Mouse (Mus musculus): ENCODE measurements at regions not wholly inside any gene's neighbourhood (a gene's known extent, or its start where the extent isn't known, plus 50 kb on each side); places are given as distances from the start of the nearest gene placed in this dataset.

DNA sequence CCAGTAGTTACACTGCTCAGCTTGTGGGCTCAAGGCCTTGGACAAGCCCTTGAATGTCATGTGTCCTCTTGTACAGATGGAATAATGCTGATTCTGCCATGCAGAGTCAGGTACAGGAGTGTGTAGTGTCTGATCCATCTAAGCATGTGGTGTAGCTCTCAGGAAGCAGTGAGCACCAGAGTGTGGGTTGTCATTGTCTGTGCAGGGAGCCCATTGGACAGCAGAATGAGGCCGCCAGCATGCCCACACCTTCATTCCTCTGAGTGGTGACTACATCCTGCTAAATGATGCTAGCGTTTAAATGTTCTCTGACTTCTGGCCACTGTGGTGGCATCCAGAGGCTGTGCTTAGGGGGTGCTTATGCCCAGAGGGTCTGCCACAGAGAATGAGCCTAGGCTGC is 137.5 kb upstream of the Kcnab2 start:
- no peak for DNase-seq

- no peak for DNase-seq
Observed at GRCm38 (mm10) chr4:152614356-152615100, 136.9 kb upstream of the Kcnab2 start.
